Mouse (Mus musculus) lung, adult 18-20 months (tissue): ENCODE data around the gene Gm10801.
"Not testable (repeated sequence)": the region's sequence is repeated elsewhere in the genome, so short reads cannot be mapped to it uniquely, and the experiment has no call there.

ENCODE experiments used
- DNase-seq, 2 experiments: peaks; one replicate each; pipeline ENCODE4 v3.0.0; 2022; ENCODE audit warnings: mixed read lengths in 2 of 2

The Gm10801 gene

GRCm38 (mm10) chr2:98661937-98662336 lies at the start of gene Gm10801:
Gene Gm10801, plus strand, starts transcription at chr2:98662237.
- not testable (repeated sequence) for DNase-seq

- DNase-seq = not testable (repeated sequence)
Measured at GRCm38 (mm10) chr2:98667201-98667600, 5.2 kb downstream of the Gm10801 start, which contains the start of gene Gm10800. Gene Gm10800, minus strand, starts transcription at chr2:98667301.

- DNase-seq = no peak
Measured at GRCm38 (mm10) chr2:98697533-98697932, 35.5 kb downstream of the Gm10801 start.
